In the genomic region with DNA sequence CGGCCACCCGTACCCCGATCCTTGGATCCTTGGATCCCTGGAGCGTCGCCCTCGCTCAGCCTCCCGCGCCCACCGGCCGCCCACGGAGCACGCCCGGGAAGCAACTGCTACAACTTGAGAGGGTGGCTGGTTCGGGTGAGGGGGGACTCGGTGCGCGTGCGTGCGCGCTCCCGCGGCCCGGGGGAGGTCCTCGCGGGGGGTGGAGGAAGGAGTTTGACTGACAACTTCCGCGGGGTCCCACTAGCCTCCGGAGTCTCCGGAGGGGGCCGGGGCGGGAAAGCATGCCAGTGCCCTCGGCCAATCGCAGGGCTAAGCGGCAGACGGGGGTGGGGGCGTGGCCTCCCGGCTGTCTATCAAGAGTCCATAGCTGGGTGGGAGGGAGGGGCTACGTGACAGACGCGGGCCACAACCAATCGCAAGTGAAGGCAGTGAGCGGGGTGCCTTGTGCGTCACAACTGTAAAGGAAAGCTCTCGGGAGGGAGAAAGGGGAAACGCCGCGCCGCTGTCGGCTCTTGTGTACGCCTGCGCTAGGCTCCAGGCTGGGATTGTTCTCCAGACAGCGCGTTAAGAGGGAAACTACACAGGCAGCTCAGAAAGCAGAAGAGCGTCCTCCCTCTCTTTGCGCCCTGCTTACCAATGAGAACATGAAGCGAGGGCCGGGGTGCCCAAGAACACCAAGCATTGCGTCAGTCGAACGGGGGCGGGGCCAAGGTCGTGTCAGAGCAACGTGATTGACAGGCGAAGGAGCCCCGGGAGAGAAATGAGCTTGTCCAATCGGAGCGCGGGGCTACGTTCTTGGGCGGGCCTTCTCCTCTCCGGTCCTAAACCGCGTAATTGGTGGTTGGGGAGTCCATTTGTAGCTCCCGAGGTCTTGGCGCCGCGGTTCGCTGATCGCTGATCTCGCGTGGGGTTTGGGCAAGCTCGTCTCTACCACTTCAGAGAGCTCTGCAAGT, we compare ENCODE assay signal across 8 mouse cellular contexts. TPM values are rescaled to one million over a fixed set of nuclear protein-coding genes. Genes with fewer than 3 reads are reported as not detected.
DNase-seq lines count a peak whose midpoint lies in the region; ATAC-seq lines count a peak whose summit lies in the region.

No protein-coding gene starts in this region.

- no peaks in the 10 kb centered on the region for H3K27me3 ChIP-seq in heart, embryonic 13.5 days (replicated peaks)
- no peaks in the 10 kb centered on the region for H3K27me3 ChIP-seq in liver, embryonic 12.5 days (replicated peaks)
- H3K27me3 ChIP-seq in stomach, embryonic 15.5 days (replicated peaks), result no peaks in the 10 kb centered on the region

- no peaks in the 10 kb centered on the region for H3K4me1 ChIP-seq in brown adipose tissue, adult 24 weeks (ENCODE audit: control insufficient read depth, insufficient read depth, insufficient read length, low read length)
- peaks cover 32% of the 10 kb centered on the region for H3K4me1 ChIP-seq in heart, embryonic 13.5 days
- H3K4me1 ChIP-seq in liver, embryonic 12.5 days, result peaks cover 30% of the 10 kb centered on the region
- 0 out of 2 replicates have a peak, but pooled peaks cover 3% of the 10 kb centered on the region for H3K4me1 ChIP-seq in stomach, embryonic 15.5 days

- H3K36me3 ChIP-seq in heart, embryonic 13.5 days, result no peaks in the 10 kb centered on the region
- no peaks in the 10 kb centered on the region for H3K36me3 ChIP-seq in liver, embryonic 12.5 days
- no peaks in the 10 kb centered on the region for H3K36me3 ChIP-seq in stomach, embryonic 15.5 days

- WGBS in heart, embryonic 13.5 days, result under 1% methylated on average over 80 of the region's 82 CpGs
- under 1% methylated on average over 80 of the region's 82 CpGs for WGBS in liver, embryonic 12.5 days (ENCODE audit: insufficient replicate concordance)
- under 1% methylated on average over 77 of the region's 82 CpGs for WGBS in stomach, embryonic 15.5 days

- H3K9ac ChIP-seq in heart, embryonic 13.5 days, result peak overlapping the region; percentile 98
- peak overlapping the region; percentile 97 for H3K9ac ChIP-seq in liver, embryonic 12.5 days
- peak overlapping the region; percentile 66 for H3K9ac ChIP-seq in stomach, embryonic 15.5 days

- H3K27ac ChIP-seq in brown adipose tissue, adult 24 weeks (replicated peaks; ENCODE audit: low read depth, low read length), result peak overlapping the region; percentile 100
- H3K27ac ChIP-seq in heart, embryonic 13.5 days (replicated peaks), result peak overlapping the region; percentile 99
- H3K27ac ChIP-seq in liver, embryonic 12.5 days, result peak overlapping the region; percentile 96
- peak overlapping the region; percentile 99 for H3K27ac ChIP-seq in stomach, embryonic 15.5 days

- peak; percentile 95 for ATAC-seq in heart, embryonic 13.5 days (ENCODE audit: extremely low read depth, insufficient number of reproducible peaks, low FRiP score, low TSS enrichment)
- peak; percentile 96 for ATAC-seq in liver, embryonic 12.5 days
- ATAC-seq in stomach, embryonic 15.5 days (ENCODE audit: insufficient read depth, low FRiP score, low read depth), result peak; percentile 97

- no peaks in the 10 kb centered on the region for H3K9me3 ChIP-seq in heart, embryonic 13.5 days
- H3K9me3 ChIP-seq in liver, embryonic 12.5 days (replicated peaks), result no peaks in the 10 kb centered on the region
- H3K9me3 ChIP-seq in stomach, embryonic 15.5 days, result no peaks in the 10 kb centered on the region

- H3K4me2 ChIP-seq in heart, embryonic 13.5 days, result peak overlapping the region; percentile 81
- H3K4me2 ChIP-seq in liver, embryonic 12.5 days, result peak overlapping the region; percentile 87
- H3K4me2 ChIP-seq in stomach, embryonic 15.5 days, result peak overlapping the region; percentile 63

- peak overlapping the region; percentile 100 for H3K4me3 ChIP-seq in brown adipose tissue, adult 24 weeks (ENCODE audit: insufficient read depth, low read depth, low read length)
- peak overlapping the region; percentile 78 for H3K4me3 ChIP-seq in heart, embryonic 13.5 days
- H3K4me3 ChIP-seq in liver, embryonic 12.5 days, result peak overlapping the region; percentile 94
- H3K4me3 ChIP-seq in stomach, embryonic 15.5 days (replicated peaks), result peak overlapping the region; percentile 89

- peak; percentile 100 for DNase-seq in CD4-positive, CD25-positive, alpha-beta regulatory T cell, adult 2 months (ENCODE audit: low read depth, low spot score)
- DNase-seq in fat pad, adult 2 months (ENCODE audit: extremely low read depth, low read depth, low spot score), result peak; percentile 75
- peak; percentile 100 for DNase-seq in kidney, postnatal 10 days
- DNase-seq in natural killer cell, adult 2 months (ENCODE audit: low spot score in 2 of 2), result peak; percentile 98 to 99

RNA-seq across cellular contexts. Expression of gene Ppp2r5a, which starts 5.9 kb away (rescaled TPM):
- 895 and 923 TPM in 2 replicates for polyA plus RNA-seq in brown adipose tissue, adult 24 weeks (2012; ENCODE audit: insufficient read depth, insufficient read length, missing spikeins)
- polyA plus RNA-seq in heart, embryonic 13.5 days (2015; fragmentation: Nextera tagmentation; extraction: Ambion mirVana), result 21.2 and 22.6 TPM in 2 replicates
- 33.1 and 33.9 TPM in 2 replicates for polyA plus RNA-seq in liver, embryonic 12.5 days (2016; fragmentation: Nextera tagmentation; extraction: Ambion mirVana)
- polyA plus RNA-seq in stomach, embryonic 15.5 days (2015; fragmentation: Nextera tagmentation; extraction: Ambion mirVana), result 29.6 and 29.8 TPM in 2 replicates

Comparison
In these comparisons a context has a peak if more than half of its experiments do, and no peak if none do; other contexts are left out.
1. Peak in every context shown above with its lines: DNase-seq, ATAC-seq, H3K4me3 ChIP-seq and H3K27ac ChIP-seq.
2. RNA of gene Ppp2r5a, which starts 5.9 kb away (polyA plus RNA-seq): 895 to 923 TPM in brown adipose tissue, adult 24 weeks; 33.1 to 33.9 TPM in liver, embryonic 12.5 days, 29.6 to 29.8 TPM in stomach, embryonic 15.5 days and 21.2 to 22.6 TPM in heart, embryonic 13.5 days; every median in the first group is over 10 times any median in the second.